Mouse (Mus musculus) embryo, embryonic 9.5 days (tissue): Measurements from ENCODE around the gene Slc1a5.

ENCODE experiments used
- DNase-seq: peaks from one replicate; pipeline ENCODE4 v3.0.0-alpha.2; 2017; ENCODE audit errors: extremely low spot score

The Slc1a5 gene

GRCm38 (mm10) chr7:16819794-16820193 lies 38.7 kb downstream of the Slc1a5 start:
- no peak for DNase-seq

- no peak for DNase-seq
Measured at GRCm38 (mm10) chr7:16820271-16820763, 39.2 kb downstream of the Slc1a5 start.

- peak; percentile 66 for DNase-seq
Measured at GRCm38 (mm10) chr7:16821091-16821490, 40.0 kb downstream of the Slc1a5 start.

- DNase-seq: no peak
Measured at GRCm38 (mm10) chr7:16821669-16822101, 40.5 kb downstream of the Slc1a5 start.

- DNase-seq: no peak
Measured at GRCm38 (mm10) chr7:16823734-16824133, 42.6 kb downstream of the Slc1a5 start.

GRCm38 (mm10) chr7:16825785-16826184 lies 44.6 kb downstream of the Slc1a5 start:
- no peak for DNase-seq

- DNase-seq: no peak
Measured at GRCm38 (mm10) chr7:16826571-16826970, 45.4 kb downstream of the Slc1a5 start.

- DNase-seq: no peak
Measured at GRCm38 (mm10) chr7:16827274-16827673, 46.1 kb downstream of the Slc1a5 start.

GRCm38 (mm10) chr7:16830449-16830848 lies 49.3 kb downstream of the Slc1a5 start:
- DNase-seq: no peak

GRCm38 (mm10) chr7:16837916-16838803 lies 57.0 kb downstream of the Slc1a5 start:
- no peak for DNase-seq

- no peak for DNase-seq
Measured at GRCm38 (mm10) chr7:16838804-16839426, 57.8 kb downstream of the Slc1a5 start.

GRCm38 (mm10) chr7:16839427-16840108 lies 58.4 kb downstream of the Slc1a5 start:
- no peak for DNase-seq

- no peak for DNase-seq
Measured at GRCm38 (mm10) chr7:16840109-16840491, 59.0 kb downstream of the Slc1a5 start.

- DNase-seq: no peak
Measured at GRCm38 (mm10) chr7:16841078-16841477, 59.9 kb downstream of the Slc1a5 start.

- no peak for DNase-seq
Measured at GRCm38 (mm10) chr7:16841561-16842560, 60.7 kb downstream of the Slc1a5 start.

GRCm38 (mm10) chr7:16842645-16843063 lies 61.5 kb downstream of the Slc1a5 start, which contains the start of gene Prkd2:
TSS of gene Prkd2 (plus strand) at chr7:16842902.
- peak; percentile 93 for DNase-seq

GRCm38 (mm10) chr7:16843441-16844171 lies 62.5 kb downstream of the Slc1a5 start:
- DNase-seq: peak; percentile 32

GRCm38 (mm10) chr7:16844696-16845071 lies 63.5 kb downstream of the Slc1a5 start:
- DNase-seq: no peak

- DNase-seq: peak; percentile 17
Measured at GRCm38 (mm10) chr7:16845072-16845819, 64.1 kb downstream of the Slc1a5 start.

GRCm38 (mm10) chr7:16845820-16846167 lies 64.7 kb downstream of the Slc1a5 start:
- peak; percentile 20 for DNase-seq
